Mouse (Mus musculus) embryonic fibroblast, embryonic 13.5 days (primary cell): ENCODE results near the gene Ntrk2.

Source experiments
- CTCF ChIP-seq: IDR thresholded peaks from 2 replicates; pipeline ENCODE4 v1.5.1; 2011; ENCODE audit warnings: mild to moderate bottlenecking, control low read depth, low read length, moderate library complexity, borderline replicate concordance; ENCODE audit not compliant: insufficient read depth
- POLR2A ChIP-seq: IDR thresholded peaks from 2 replicates; pipeline ENCODE4 v1.6.1; 2011; ENCODE audit warnings: low read depth, mild to moderate bottlenecking, control low read depth, low read length, moderate library complexity

DNA sequence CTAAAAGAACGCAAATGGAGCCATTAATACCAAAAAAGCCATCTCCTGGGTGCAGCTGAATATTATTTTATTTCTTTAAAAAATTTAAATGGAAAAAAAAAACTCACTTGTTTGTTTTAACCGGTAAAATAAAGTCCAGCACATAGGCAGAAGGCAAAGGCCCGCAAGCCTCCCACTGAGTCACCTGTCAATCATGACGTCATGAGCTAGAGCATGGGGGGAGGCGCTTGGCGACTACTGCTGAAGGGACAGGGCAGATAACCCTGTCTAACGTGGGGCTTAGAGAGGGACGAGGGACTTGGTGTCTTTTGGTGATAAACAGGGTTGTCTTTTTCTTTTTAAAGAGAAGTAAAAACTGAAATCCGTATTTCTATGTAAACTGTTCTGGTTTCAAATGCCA is 140.7 kb downstream of the Ntrk2 start:
- TF ChIP-seq CTCF (no peak), POLR2A (no peak)
